Mouse (Mus musculus) kidney, embryonic 15.5 days (tissue): ENCODE measurements around the gene Carf. TPM values are rescaled to one million over a fixed set of nuclear protein-coding genes. Genes with fewer than 3 reads are reported as not detected.
"Not testable (repeated sequence)": the region's sequence is repeated elsewhere in the genome, so short reads cannot be mapped to it uniquely, and the experiment has no call there.

ENCODE experiments used
- ATAC-seq: fragments of 200-750 bp; cut with Nextera tagmentation; replicated peaks from 2 replicates; pipeline ENCODE4 v1.8.0; 2017; ENCODE audit warnings: moderate TSS enrichment; ENCODE audit not compliant: low FRiP score
- H3K27ac ChIP-seq: fragments of 300-500 bp; sonication (generic); 2 replicates; pipeline ENCODE4 v1.5.1; 2015; ENCODE audit warnings: mild to moderate bottlenecking, inconsistent platforms
- H3K27me3 ChIP-seq: fragments of 300-500 bp; sonication (generic); 2 replicates; pipeline ENCODE4 v1.6.1; 2015; ENCODE audit warnings: inconsistent platforms
- H3K36me3 ChIP-seq: fragments of 300-500 bp; sonication (generic); 2 replicates; pipeline ENCODE4 v1.6.1; 2015; ENCODE audit warnings: inconsistent platforms
- H3K4me1 ChIP-seq: fragments of 300-500 bp; sonication (generic); 2 replicates; pipeline ENCODE4 v1.6.1; 2015; ENCODE audit warnings: inconsistent platforms
- H3K4me2 ChIP-seq: fragments of 300-500 bp; sonication (generic); 2 replicates; pipeline ENCODE4 v1.6.1; 2015; ENCODE audit warnings: moderate library complexity, mild to moderate bottlenecking, inconsistent platforms
- H3K4me3 ChIP-seq: fragments of 300-500 bp; sonication (generic); replicated peaks from 2 replicates; pipeline ENCODE4 v1.5.1; 2015; ENCODE audit warnings: mild to moderate bottlenecking, inconsistent platforms
- H3K9ac ChIP-seq: fragments of 300-500 bp; sonication (generic); 2 replicates; pipeline ENCODE4 v1.6.1; 2015; ENCODE audit warnings: mild to moderate bottlenecking, inconsistent platforms
- H3K9me3 ChIP-seq: fragments of 300-500 bp; sonication (generic); replicated peaks from 2 replicates; pipeline ENCODE4 v1.6.1; 2016; ENCODE audit warnings: inconsistent platforms
- WGBS: fragments of 180-500 bp; shearing (Covaris S2); methylation state at CpG from one replicate; pipeline ENCODE4 v1.1.7; 2015; ENCODE audit warnings: mixed read lengths; 5-methylcytosine and 5-hydroxymethylcytosine counted together
- polyA plus RNA-seq: library from polyadenylated mRNA; unstranded; fragments of >200 nt; fragmentation: Nextera tagmentation; extraction: Ambion mirVana; gene quantifications from 2 replicates; pipeline ENCODE4 v1.2.1, GENCODE M21; 2015

The Carf gene
- 6.9 and 7.6 TPM in 2 replicates for polyA plus RNA-seq

DNA sequence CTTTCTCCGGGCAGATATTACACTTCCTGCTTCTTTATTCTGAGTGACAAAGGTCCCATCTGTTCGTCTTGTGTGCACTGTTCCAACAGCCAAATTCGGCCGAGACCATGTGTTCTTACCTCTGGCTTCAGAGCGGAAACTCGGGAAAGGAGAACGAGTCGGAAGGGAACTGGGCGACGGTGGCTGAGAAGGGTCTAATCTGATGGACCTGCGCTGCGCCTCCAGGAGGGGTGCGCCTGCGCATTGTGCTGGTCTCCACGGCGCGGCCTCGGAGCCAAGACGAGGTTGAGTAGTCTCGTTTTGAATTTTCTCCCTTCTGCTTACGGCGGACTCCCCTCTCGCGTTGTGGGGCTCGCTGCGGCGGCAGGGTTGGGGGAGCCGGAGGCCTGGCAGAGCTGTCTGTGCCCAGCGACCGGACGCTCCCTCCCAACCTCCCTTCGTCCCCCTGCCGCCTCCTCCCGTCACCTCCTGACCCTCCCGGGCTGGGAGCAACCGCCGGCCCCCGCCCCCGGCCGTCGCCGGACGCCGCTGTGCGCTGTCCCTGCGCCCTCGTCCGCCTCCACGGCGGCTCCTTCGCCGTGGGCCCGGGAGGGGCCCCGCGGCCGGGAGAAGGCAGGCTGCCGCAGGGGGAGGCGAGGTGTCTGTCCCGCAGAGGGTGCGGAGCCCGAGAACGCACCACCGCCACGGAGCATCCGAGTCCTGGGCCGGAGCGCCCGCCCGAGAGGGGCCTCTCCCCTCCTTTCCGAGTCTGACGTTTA lies at the start of gene Carf, which contains the start of gene Wdr12:
Carf (plus strand) TSS at position 224 of the 758 bp plus-strand sequence.
Wdr12 (minus strand) TSS at position 622 of the 758 bp plus-strand sequence.
- under 1% methylated on average over 62 of the region's 71 CpGs for WGBS
- Histone ChIP-seq H3K4me3 (peak within 1 kb of the TSS; percentile 93), H3K27me3 (no peaks in the 10 kb centered on the region), H3K4me2 (peak within 1 kb of the TSS; percentile 71), H3K9ac (peak within 1 kb of the TSS; percentile 95), H3K9me3 (no peaks in the 10 kb centered on the region), H3K27ac (peak within 1 kb of the TSS; percentile 100), H3K36me3 (peaks cover 14% of the 10 kb centered on the region), H3K4me1 (peaks cover 11% of the 10 kb centered on the region)
- peak; percentile 97 for ATAC-seq

DNA sequence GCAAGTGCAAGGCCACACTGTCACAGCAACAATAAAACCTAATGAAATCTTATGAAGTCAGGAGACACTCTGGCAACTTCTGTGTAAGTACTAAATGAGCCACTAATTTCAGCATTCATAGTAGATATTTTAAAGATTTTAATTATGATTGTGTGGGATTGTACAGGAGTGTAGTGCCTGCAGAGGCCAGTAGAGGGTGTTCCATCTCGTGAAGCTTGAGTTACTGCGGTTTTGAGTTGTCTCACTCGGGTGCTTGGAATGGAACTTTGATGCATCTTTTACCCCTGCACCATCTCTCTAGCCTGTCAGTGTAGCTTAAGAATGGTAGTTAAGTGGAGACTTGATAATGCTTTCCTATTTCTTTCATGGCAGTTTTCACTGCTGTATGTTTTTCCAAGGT lies 43.4 kb upstream of the Carf start:
- H3K4me1 ChIP-seq = no peaks in the 10 kb centered on the region
- no peak overlapping the region for H3K4me3 ChIP-seq
- no peaks in the 10 kb centered on the region for H3K27me3 ChIP-seq
- 51% methylated on average over 3 of the region's 3 CpGs for WGBS
- no peaks in the 10 kb centered on the region for H3K9me3 ChIP-seq
- no peak overlapping the region for H3K9ac ChIP-seq
- no peaks in the 10 kb centered on the region for H3K36me3 ChIP-seq
- ATAC-seq = no peak
- H3K27ac ChIP-seq = no peak overlapping the region
- no peak overlapping the region for H3K4me2 ChIP-seq

GRCm38 (mm10) chr1:60056310-60056709 lies 41.7 kb upstream of the Carf start:
- ATAC-seq = no peak

GRCm38 (mm10) chr1:60070725-60071124 lies 27.3 kb upstream of the Carf start:
- not testable (repeated sequence) for H3K4me1 ChIP-seq, H3K27me3 ChIP-seq, H3K27ac ChIP-seq, H3K4me3 ChIP-seq, H3K9me3 ChIP-seq, ATAC-seq, H3K36me3 ChIP-seq, H3K9ac ChIP-seq, H3K4me2 ChIP-seq

More at GRCm38 (mm10) chr1:60056310-60056709, 41.7 kb upstream of the Carf start:
- H3K4me3 ChIP-seq = no peak overlapping the region
- H3K9ac ChIP-seq = no peak overlapping the region
- H3K4me2 ChIP-seq = no peak overlapping the region
- H3K27ac ChIP-seq = no peak overlapping the region
- H3K27me3 ChIP-seq = no peaks in the 10 kb centered on the region
- H3K9me3 ChIP-seq = no peaks in the 10 kb centered on the region
- H3K36me3 ChIP-seq = no peaks in the 10 kb centered on the region
- H3K4me1 ChIP-seq = no peaks in the 10 kb centered on the region
- 83% methylated on average over 3 of the region's 3 CpGs for WGBS

DNA sequence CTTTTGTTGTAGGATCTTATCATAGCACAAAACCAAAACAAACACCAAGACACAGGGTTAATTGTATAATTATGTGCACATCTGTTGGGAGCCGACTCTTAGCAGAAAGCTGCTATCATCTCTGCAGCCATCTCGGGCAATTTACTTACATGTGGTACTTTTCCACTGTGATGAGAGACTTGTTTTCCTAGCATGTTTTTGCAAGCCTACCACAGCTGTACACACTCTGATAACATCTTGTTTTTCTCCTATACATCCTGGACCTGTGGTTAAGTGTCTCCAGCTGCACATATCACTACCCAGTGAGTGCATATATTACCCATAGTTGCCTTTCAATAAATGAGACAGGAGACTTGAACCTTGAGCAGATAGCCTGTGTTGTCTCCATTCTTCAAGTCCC lies 23.1 kb upstream of the Carf start:
- H3K4me1 ChIP-seq = no peaks in the 10 kb centered on the region
- ATAC-seq = no peak
- no peak overlapping the region for H3K4me2 ChIP-seq
- H3K4me3 ChIP-seq = no peak overlapping the region
- no peaks in the 10 kb centered on the region for H3K9me3 ChIP-seq
- WGBS = 67% methylated on average over 2 of the region's 2 CpGs
- H3K27ac ChIP-seq = no peak overlapping the region
- no peak overlapping the region for H3K9ac ChIP-seq
- H3K27me3 ChIP-seq = no peaks in the 10 kb centered on the region
- peaks cover 36% of the 10 kb centered on the region for H3K36me3 ChIP-seq

DNA sequence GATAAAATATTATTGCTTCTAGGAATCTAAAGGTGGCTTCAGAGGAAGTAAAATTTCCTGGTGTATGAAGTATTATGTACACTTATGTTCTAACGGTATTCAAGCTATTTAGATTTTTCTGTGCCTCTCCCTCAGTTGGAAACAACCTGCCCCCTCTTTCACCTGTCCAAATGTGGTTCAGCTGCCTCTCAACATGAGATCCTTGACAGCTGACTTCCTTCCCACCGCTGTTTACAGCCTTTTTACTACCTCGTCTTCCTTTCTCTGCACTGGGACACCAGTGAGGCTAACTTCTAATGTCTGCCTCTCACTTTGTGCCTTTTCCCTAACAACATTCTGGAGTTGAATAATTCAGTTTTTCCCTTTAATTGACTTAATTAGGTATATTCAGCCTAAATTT lies 22.5 kb upstream of the Carf start:
- peaks cover 41% of the 10 kb centered on the region for H3K36me3 ChIP-seq
- H3K27ac ChIP-seq = no peak overlapping the region
- H3K4me2 ChIP-seq = no peak overlapping the region
- WGBS = 55% methylated on average over 3 of the region's 3 CpGs
- no peak for ATAC-seq
- H3K9me3 ChIP-seq = no peaks in the 10 kb centered on the region
- no peak overlapping the region for H3K4me3 ChIP-seq
- H3K4me1 ChIP-seq = no peaks in the 10 kb centered on the region
- H3K9ac ChIP-seq = no peak overlapping the region
- H3K27me3 ChIP-seq = no peaks in the 10 kb centered on the region

DNA sequence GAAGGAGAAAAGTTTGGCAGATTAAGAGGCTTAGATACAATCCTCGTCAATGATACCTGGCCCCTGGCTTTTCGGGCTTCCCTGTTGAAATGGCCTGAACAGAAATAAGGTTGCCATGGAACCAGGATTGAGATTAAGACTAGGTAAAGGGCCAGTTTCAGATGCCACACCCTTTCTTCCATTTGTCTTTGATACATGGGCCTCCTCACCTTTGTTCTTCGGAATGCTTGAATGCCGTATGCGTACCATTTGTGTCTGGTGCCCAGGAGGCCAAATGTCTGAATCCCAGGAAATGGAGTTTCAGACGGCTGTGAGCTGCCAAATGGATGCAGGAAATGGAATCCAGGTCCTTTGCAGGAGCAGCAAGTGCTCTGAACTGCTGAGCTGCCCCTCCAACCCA lies 21.6 kb upstream of the Carf start:
- no peaks in the 10 kb centered on the region for H3K27me3 ChIP-seq
- no peak overlapping the region for H3K4me2 ChIP-seq
- ATAC-seq = no peak
- H3K4me3 ChIP-seq = no peak overlapping the region
- WGBS = 65% methylated on average over 6 of the region's 6 CpGs
- H3K36me3 ChIP-seq = peaks cover 46% of the 10 kb centered on the region
- no peaks in the 10 kb centered on the region for H3K9me3 ChIP-seq
- H3K27ac ChIP-seq = no peak overlapping the region
- H3K9ac ChIP-seq = no peak overlapping the region
- H3K4me1 ChIP-seq = no peaks in the 10 kb centered on the region

- H3K27ac ChIP-seq = peak overlapping the region; percentile 100; the same call in 1 of the 2 replicates
- H3K27me3 ChIP-seq = no peaks in the 10 kb centered on the region
- no peak for ATAC-seq
- H3K9ac ChIP-seq = peak overlapping the region; percentile 95
- H3K36me3 ChIP-seq = peaks cover 29% of the 10 kb centered on the region
- no peaks in the 10 kb centered on the region for H3K9me3 ChIP-seq
- WGBS = 7% methylated on average over 13 of the region's 13 CpGs
- peaks cover 11% of the 10 kb centered on the region for H3K4me1 ChIP-seq
- H3K4me3 ChIP-seq = peak overlapping the region; percentile 93
- H3K4me2 ChIP-seq = peak overlapping the region; percentile 71
These were observed 1.3 kb upstream of the Carf start for GRCm38 (mm10) chr1:60096572-60097276.

DNA sequence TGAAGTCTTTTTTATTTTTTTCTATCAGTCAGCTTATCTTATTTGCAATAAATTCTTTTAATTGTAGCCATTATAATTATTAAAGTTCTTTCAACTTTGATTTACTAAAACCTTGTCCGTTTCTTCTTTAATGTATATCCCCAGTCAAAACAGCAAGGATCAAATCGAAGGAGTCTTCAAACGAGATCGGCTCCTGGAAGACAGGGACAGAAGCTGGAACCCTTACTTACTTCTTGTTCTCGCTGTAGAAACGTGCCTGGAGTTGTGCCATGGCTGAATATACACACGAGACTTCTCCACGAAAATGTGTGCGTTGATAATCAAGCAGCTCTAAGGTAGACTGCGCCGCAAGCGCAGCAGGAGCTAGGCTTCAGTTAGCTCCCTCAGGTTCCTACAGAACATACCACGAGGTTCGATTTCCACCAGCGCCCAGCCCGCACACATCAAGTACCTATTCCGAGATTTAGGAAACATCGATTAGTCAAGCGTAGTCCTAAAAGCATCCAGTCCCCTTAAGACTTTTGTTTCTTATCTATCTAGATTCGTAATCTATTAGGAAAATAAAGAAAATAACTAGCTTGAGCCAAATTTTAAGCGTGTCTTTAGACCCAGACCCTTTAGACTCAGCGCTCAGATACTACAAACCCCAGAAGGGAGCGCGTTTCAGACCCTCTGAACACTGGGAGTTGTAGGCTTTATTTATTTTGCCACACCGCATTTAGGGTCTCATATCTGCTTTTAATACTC lies 597 bp upstream of the Carf start:
- H3K9me3 ChIP-seq = no peaks in the 10 kb centered on the region
- WGBS = under 1% methylated on average over 25 of the region's 25 CpGs
- H3K4me1 ChIP-seq = peaks cover 11% of the 10 kb centered on the region
- H3K27ac ChIP-seq = peak overlapping the region; percentile 100
- H3K27me3 ChIP-seq = no peaks in the 10 kb centered on the region
- H3K36me3 ChIP-seq = peaks cover 22% of the 10 kb centered on the region
- H3K4me3 ChIP-seq = peak overlapping the region; percentile 93
- peak; percentile 90 for ATAC-seq
- H3K4me2 ChIP-seq = peak overlapping the region; percentile 71
- peak overlapping the region; percentile 95 for H3K9ac ChIP-seq

- no peak for ATAC-seq
- 11% methylated on average over 9 of the region's 9 CpGs for WGBS
- H3K4me3 ChIP-seq = peak overlapping the region; percentile 93
These were observed 792 bp downstream of the Carf start for GRCm38 (mm10) chr1:60098839-60099238.

GRCm38 (mm10) chr1:60104582-60104981 lies 6.5 kb downstream of the Carf start:
- Histone ChIP-seq H3K9me3 (no peaks in the 10 kb centered on the region), H3K4me1 (no peaks in the 10 kb centered on the region), H3K4me3 (no peak overlapping the region), H3K27ac (no peak overlapping the region), H3K4me2 (no peak overlapping the region), H3K27me3 (no peaks in the 10 kb centered on the region), H3K9ac (no peak overlapping the region), H3K36me3 (peaks cover 20% of the 10 kb centered on the region)
- no peak for ATAC-seq
- 96% methylated on average over 1 of the region's 1 CpGs for WGBS

More at GRCm38 (mm10) chr1:60098839-60099238, 792 bp downstream of the Carf start:
- no peaks in the 10 kb centered on the region for H3K9me3 ChIP-seq
- H3K9ac ChIP-seq = peak overlapping the region; percentile 95
- H3K36me3 ChIP-seq = peaks cover 11% of the 10 kb centered on the region
- peaks cover 11% of the 10 kb centered on the region for H3K4me1 ChIP-seq
- peak overlapping the region; percentile 100 for H3K27ac ChIP-seq
- H3K4me2 ChIP-seq = peak overlapping the region; percentile 71
- H3K27me3 ChIP-seq = no peaks in the 10 kb centered on the region
